Mouse (Mus musculus) forebrain, embryonic 11.5 days (tissue): ENCODE results near the gene Olfr1061. TPM values are rescaled to one million over a fixed set of nuclear protein-coding genes. Genes with fewer than 3 reads are reported as not detected.
A peak's percentile ranks its signal among the peaks of the same experiment; 100 is the strongest.
"Not testable (repeated sequence)": the region's sequence is repeated elsewhere in the genome, so short reads cannot be mapped to it uniquely, and the experiment has no call there.

Experiments used
- ATAC-seq: fragments of 200-750 bp; cut with Nextera tagmentation; replicated peaks from 2 replicates; pipeline ENCODE4 v1.8.0; 2017; ENCODE audit warnings: moderate TSS enrichment; ENCODE audit not compliant: low FRiP score
- DNase-seq: peaks from one replicate; pipeline ENCODE4 v3.0.0-alpha.2; 2017; ENCODE audit warnings: low spot score
- H3K27ac ChIP-seq: fragments of 300-500 bp; sonication (generic); 2 replicates; pipeline ENCODE4 v1.5.1; 2014; ENCODE audit warnings: low read depth, low read length
- H3K27me3 ChIP-seq: fragments of 300-500 bp; sonication (generic); 2 replicates; pipeline ENCODE4 v1.6.1; 2014; ENCODE audit warnings: mild to moderate bottlenecking, low read length, mixed read lengths; ENCODE audit not compliant: control insufficient read depth, insufficient read depth
- H3K36me3 ChIP-seq: fragments of 300-500 bp; sonication (generic); 2 replicates; pipeline ENCODE4 v1.6.1; 2014; ENCODE audit warnings: mild to moderate bottlenecking, low read length, moderate library complexity, mixed read lengths; ENCODE audit not compliant: control insufficient read depth, insufficient read depth
- H3K4me1 ChIP-seq: fragments of 300-500 bp; sonication (generic); replicated peaks from 2 replicates; pipeline ENCODE4 v1.6.1; 2014; ENCODE audit warnings: low read length, mixed read lengths; ENCODE audit not compliant: control insufficient read depth, insufficient read depth
- H3K4me2 ChIP-seq: fragments of 300-500 bp; sonication (generic); 2 replicates; pipeline ENCODE4 v1.6.1; 2014; ENCODE audit warnings: low read depth, mild to moderate bottlenecking, low read length, moderate library complexity, mixed read lengths; ENCODE audit not compliant: severe bottlenecking
- H3K4me3 ChIP-seq: fragments of 300-500 bp; sonication (generic); 2 replicates; pipeline ENCODE4 v1.5.1; 2014; ENCODE audit warnings: low read depth, low read length
- H3K9ac ChIP-seq: fragments of 300-500 bp; sonication (generic); 2 replicates; pipeline ENCODE4 v1.6.1; 2014; ENCODE audit warnings: low read length
- H3K9me3 ChIP-seq: fragments of 300-500 bp; sonication (generic); 2 replicates; pipeline ENCODE4 v1.6.1; 2016; ENCODE audit warnings: low read length, mixed read lengths; ENCODE audit not compliant: control insufficient read depth
- WGBS: fragments of 180-500 bp; shearing (Covaris S2); extraction: QIAGEN DNeasy Blood & Tissue Kit; methylation state at CpG from one replicate; pipeline ENCODE4 v1.1.7; 2014; 5-methylcytosine and 5-hydroxymethylcytosine counted together
- polyA plus RNA-seq: library from polyadenylated mRNA; unstranded; fragments of >200 nt; fragmentation: Nextera tagmentation; extraction: Ambion mirVana; gene quantifications from 2 replicates; pipeline ENCODE4 v1.2.1, GENCODE M21; 2014

The Olfr1061 gene
- polyA plus RNA-seq, result not detected in 2 replicates

DNA sequence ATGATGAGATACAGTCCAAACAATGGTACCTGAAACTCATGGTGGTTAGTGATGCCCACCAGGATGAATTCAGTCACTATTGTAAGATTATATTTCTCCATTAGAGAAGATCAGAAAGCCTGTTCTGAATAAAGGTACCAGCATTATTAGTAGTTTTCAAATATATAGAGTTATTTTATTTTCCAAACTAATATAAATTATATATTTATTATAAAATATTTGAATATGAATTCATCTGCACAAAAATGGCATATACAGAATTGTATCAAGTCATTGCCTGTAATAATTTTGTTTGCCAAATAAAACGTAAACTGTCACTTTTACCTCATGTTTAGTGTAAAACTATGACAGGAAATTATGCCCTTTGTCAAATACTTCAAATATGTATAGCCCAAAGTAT is at the start of gene Olfr1061:
TSS of gene Olfr1061 (minus strand) at position 101 of the 400 bp plus-strand sequence.
- WGBS, result 88% methylated on average over 1 of the region's 1 CpGs
- ATAC-seq, result no peak
- DNase-seq, result no peak
- Histone ChIP-seq H3K27ac (no peak within 1 kb of the TSS), H3K9ac (no peak within 1 kb of the TSS), H3K4me2 (no peak within 1 kb of the TSS), H3K36me3 (no peaks in the 10 kb centered on the region), H3K4me1 (no peaks in the 10 kb centered on the region), H3K4me3 (no peak within 1 kb of the TSS), H3K9me3 (no peaks in the 10 kb centered on the region), H3K27me3 (no peaks in the 10 kb centered on the region)

DNA sequence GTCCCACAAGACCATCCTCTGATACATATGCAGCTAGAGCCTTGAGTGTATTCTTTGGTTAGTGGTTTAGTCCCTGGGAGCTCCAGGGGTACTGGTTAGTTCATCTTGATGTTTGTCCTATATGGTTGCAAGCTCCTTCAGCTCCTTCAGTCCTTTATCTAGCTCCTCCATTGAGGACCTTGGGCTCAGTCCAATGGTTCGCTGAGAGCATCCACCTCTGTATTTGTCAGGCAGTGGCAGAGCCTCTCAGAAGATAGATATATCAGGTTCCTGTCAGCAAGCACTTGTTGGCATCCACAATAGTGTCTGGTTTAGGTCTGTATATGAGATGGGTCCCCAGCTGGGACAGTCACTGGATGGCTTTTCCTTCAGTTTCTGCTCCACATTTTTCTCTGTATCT is 46.6 kb upstream of the Olfr1061 start:
- ATAC-seq (no peak), DNase-seq (no peak)
- no peak overlapping the region for H3K27ac ChIP-seq
- no peak overlapping the region for H3K4me2 ChIP-seq
- H3K4me3 ChIP-seq, result no peak overlapping the region
- no peaks in the 10 kb centered on the region for H3K4me1 ChIP-seq
- no peaks in the 10 kb centered on the region for H3K36me3 ChIP-seq
- no peaks in the 10 kb centered on the region for H3K9me3 ChIP-seq
- WGBS, result 77% methylated on average over 1 of the region's 1 CpGs
- no peaks in the 10 kb centered on the region for H3K27me3 ChIP-seq
- H3K9ac ChIP-seq, result no peak overlapping the region

DNA sequence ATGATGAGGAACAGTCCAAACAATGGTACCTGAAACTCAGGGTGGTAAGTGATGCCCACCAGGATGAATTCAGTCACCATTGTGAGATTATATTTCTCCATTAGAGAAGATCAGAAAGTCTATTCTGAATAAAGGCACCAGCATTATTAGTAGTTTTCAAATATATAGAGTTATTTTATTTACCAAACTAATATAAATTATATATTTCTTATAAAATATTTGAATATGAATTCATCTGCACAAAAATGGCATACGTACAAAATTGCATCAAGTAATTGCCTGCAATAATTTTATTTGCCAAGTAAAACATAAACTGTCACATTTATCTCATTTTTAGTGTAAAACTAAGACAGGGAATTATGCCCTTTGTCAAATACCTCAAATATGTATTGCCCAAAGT is 42.3 kb upstream of the Olfr1061 start, which contains the start of gene Olfr1066:
TSS of gene Olfr1066 (minus strand) at position 101 of the 400 bp plus-strand sequence.
- DNase-seq (no peak), ATAC-seq (no peak)
- no peaks in the 10 kb centered on the region for H3K4me1 ChIP-seq
- H3K27me3 ChIP-seq, result no peaks in the 10 kb centered on the region
- no peaks in the 10 kb centered on the region for H3K36me3 ChIP-seq
- no peak within 1 kb of the TSS for H3K4me2 ChIP-seq
- no peaks in the 10 kb centered on the region for H3K9me3 ChIP-seq
- WGBS, result 94% methylated on average over 1 of the region's 1 CpGs
- H3K9ac ChIP-seq, result no peak within 1 kb of the TSS
- H3K27ac ChIP-seq, result no peak within 1 kb of the TSS
- no peak within 1 kb of the TSS for H3K4me3 ChIP-seq

DNA sequence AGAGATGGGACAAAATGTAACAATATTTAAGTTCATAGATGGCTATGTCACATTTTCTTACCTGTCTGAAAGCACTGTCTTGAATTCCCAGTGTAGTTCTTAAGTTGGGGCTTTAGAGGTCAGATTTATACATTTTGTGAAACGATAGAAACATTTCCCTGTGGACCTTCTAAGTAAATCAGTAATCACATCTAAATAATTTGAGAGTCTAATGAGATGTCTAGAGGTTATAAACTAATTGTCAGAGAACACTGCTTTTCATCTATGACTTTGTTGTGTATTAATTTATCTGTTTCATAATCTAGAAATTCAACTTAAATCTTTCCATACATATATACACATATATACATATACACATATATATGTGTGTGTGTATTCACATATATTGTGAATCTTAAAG is 36.6 kb upstream of the Olfr1061 start, which contains the start of gene Olfr1065:
TSS of gene Olfr1065 (minus strand) at position 101 of the 400 bp plus-strand sequence.
- H3K27ac ChIP-seq, H3K4me1 ChIP-seq, H3K4me3 ChIP-seq, H3K27me3 ChIP-seq, H3K4me2 ChIP-seq, DNase-seq, ATAC-seq, H3K36me3 ChIP-seq, H3K9ac ChIP-seq, H3K9me3 ChIP-seq: not testable (repeated sequence)
- WGBS, result no CpG with 5 or more reads among the region's 1 CpGs

DNA sequence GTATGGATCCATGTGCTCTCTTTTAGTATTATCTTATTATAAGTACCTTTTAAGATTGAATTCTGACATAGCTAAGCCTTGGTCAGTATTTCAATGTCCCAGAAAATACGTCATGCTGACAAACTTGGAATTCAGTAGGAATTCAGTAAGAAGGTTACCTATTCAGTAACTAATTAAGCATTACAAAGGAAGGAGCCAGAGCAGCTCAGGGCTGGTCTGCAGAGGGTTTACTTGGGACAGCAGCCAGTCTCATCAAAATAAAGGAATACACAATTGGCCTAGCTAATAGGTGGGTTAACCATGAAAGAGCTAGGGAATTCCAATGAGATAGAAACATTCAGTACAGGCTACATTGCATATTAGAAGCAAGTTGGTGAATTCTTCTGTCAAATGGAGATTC is 28.3 kb upstream of the Olfr1061 start:
- not testable (repeated sequence) for H3K9ac ChIP-seq, H3K4me2 ChIP-seq, H3K9me3 ChIP-seq, H3K4me1 ChIP-seq, H3K27me3 ChIP-seq, ATAC-seq, DNase-seq, H3K27ac ChIP-seq, H3K36me3 ChIP-seq, H3K4me3 ChIP-seq
- WGBS, result 63% methylated on average over 1 of the region's 1 CpGs

DNA sequence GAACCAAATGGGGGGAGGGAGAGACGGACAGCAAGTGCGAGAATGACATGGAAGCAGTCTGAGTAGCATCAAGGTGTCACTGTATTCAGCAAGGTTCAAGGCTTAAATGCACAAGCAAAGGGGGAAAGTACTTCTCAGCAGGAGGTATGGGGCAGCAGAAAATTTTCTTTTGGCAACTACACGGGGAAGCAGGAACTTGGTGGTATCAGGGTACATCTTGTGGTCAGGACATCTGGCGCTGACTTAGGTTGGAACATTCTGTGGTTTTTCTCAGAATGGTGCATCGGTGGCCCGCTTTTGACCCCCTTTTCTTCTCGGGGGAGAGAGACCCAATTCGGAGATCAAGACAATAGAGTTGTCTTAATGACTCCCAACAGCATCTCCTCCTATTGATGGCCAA is 14.7 kb upstream of the Olfr1061 start:
- WGBS, result 87% methylated on average over 8 of the region's 8 CpGs
- H3K9ac ChIP-seq, H3K36me3 ChIP-seq, H3K4me1 ChIP-seq, H3K4me3 ChIP-seq, H3K27me3 ChIP-seq, H3K9me3 ChIP-seq, H3K4me2 ChIP-seq, H3K27ac ChIP-seq, ATAC-seq, DNase-seq: not testable (repeated sequence)

DNA sequence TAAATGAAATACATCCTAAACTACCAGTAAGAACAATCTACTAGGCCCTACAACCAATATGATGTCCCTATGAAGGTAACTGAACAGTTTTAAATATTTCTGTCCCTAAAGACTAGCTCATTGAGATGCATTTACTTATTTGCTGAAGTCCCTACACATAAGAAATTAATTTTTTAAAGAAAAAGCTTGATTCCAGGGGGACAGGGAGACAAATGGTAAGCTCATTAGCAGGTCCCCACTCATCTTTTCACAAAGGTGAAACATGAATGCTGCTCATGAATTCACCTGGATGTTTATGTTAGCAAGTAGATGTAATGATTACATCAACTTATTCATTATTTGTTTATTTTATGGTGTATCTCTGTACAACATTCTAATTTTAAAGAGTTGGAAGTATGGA is 12.8 kb upstream of the Olfr1061 start, which contains the start of gene Olfr1062:
TSS of gene Olfr1062 (minus strand) at position 101 of the 400 bp plus-strand sequence.
- H3K9ac ChIP-seq, DNase-seq: not testable (repeated sequence)

DNA sequence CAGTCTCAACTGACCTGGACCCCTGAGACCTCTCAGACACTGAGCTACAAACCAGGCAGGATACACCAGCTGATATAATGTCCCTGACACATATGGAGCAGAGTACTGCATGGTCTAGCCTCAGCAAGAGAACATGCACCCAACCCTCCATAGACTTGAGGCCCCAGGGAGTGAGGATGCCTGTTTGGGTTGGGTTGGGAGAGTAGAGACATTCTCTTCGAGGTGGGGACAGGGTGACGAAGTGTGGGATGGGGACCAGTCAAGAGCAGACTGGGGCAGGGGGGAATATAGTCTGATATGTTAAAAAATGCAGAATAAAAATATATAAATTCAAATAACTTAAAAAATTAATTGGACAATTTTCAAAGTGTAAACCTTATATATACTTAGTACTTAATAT is 18.7 kb downstream of the Olfr1061 start:
- no peaks in the 10 kb centered on the region for H3K36me3 ChIP-seq
- H3K4me1 ChIP-seq, result no peaks in the 10 kb centered on the region
- peak; percentile 51; the same call in 1 of the 2 replicates for ATAC-seq

More for the DNA sequence above, 12.8 kb upstream of the Olfr1061 start, which contains the start of gene Olfr1062:
- not testable (repeated sequence) for ATAC-seq, H3K4me2 ChIP-seq, H3K36me3 ChIP-seq, H3K27me3 ChIP-seq, H3K4me1 ChIP-seq, H3K27ac ChIP-seq, H3K9me3 ChIP-seq, H3K4me3 ChIP-seq

DNA sequence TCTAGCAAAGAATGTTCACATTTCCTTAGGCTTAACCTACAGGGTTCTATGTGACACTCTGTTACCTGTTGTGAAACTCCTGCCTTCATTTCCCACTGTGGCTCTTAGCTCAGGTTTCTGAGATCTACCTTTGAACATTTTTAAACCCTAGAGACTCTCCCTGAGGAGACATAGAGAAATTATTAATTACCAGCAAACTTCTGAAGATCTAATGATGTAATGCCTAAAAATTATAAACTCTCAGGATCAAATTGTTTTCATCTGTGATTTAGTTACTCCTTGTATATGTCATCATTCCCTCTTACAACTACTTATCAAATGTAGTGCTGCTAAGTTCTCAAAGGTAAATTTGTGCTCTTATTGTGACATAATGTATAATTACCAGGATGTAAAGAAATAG is 25.4 kb downstream of the Olfr1061 start, which contains the start of gene Olfr1058:
TSS of gene Olfr1058 (minus strand) at position 101 of the 400 bp plus-strand sequence.
- DNase-seq, H3K27me3 ChIP-seq, H3K9ac ChIP-seq, H3K4me2 ChIP-seq, ATAC-seq, H3K36me3 ChIP-seq, H3K9me3 ChIP-seq, H3K4me1 ChIP-seq, H3K27ac ChIP-seq, H3K4me3 ChIP-seq: not testable (repeated sequence)

More for the DNA sequence above, 18.7 kb downstream of the Olfr1061 start:
- no peaks in the 10 kb centered on the region for H3K27me3 ChIP-seq
- no peaks in the 10 kb centered on the region for H3K9me3 ChIP-seq
- no peak overlapping the region for H3K4me2 ChIP-seq
- no peak for DNase-seq
- no peak overlapping the region for H3K27ac ChIP-seq
- H3K9ac ChIP-seq, result no peak overlapping the region
- no peak overlapping the region for H3K4me3 ChIP-seq
- WGBS, result 85% methylated on average over 2 of the region's 2 CpGs
